Mouse (Mus musculus) kidney, postnatal 25 days (tissue): ENCODE measurements around the gene Ric8b.

Experiments
- DNase-seq, 2 experiments: peaks; one replicate each; pipeline ENCODE4 v3.0.0; 2021; ENCODE audit warnings: mixed read lengths in 2 of 2

Gene Ric8b

GRCm38 (mm10) chr10:84966542-84966941, 49.1 kb downstream of the Ric8b start:
- DNase-seq = no peak

DNA sequence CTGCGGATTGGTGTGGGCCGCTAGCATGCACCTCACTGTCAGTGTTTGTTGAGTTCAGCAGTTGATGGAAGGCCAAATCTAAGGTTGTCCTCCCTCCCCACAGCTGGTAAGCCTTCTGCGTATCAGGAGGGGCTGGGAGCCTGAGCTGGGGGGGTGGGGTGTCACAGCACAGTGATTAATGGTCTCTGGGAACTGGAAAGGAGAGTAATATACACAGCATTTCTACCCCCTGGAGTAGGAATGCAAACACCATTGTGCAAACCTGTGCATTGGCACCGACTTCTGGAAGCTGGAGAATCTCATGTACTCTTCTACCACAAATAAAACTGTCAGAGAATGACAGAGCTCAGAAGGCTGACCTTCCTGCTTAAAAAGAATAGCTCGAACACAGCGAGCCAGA, 50.2 kb downstream of the Ric8b start:
- DNase-seq = peak; percentile 41 to 71

- no peak for DNase-seq
These were observed 51.7 kb downstream of the Ric8b start for GRCm38 (mm10) chr10:84968852-84969704.

DNA sequence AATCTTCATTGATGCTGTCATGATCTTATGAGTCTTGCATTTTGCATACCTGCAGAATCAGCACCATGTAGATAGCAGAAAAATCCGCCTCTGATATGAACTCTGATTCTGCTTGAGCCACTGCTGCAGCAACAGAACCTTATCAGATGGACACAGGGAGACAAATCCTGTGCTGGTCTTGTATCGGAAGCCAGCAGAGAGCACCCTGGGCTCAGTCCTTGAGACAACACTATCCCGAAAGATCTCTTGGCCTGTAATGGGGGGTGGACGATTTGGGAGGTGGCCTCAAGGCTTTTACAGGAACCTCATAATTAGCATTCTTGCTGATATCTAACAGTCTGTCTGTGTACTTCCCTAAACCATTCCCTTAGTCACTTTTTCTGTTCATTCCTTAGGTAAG, 57.8 kb downstream of the Ric8b start:
- DNase-seq = no peak

DNA sequence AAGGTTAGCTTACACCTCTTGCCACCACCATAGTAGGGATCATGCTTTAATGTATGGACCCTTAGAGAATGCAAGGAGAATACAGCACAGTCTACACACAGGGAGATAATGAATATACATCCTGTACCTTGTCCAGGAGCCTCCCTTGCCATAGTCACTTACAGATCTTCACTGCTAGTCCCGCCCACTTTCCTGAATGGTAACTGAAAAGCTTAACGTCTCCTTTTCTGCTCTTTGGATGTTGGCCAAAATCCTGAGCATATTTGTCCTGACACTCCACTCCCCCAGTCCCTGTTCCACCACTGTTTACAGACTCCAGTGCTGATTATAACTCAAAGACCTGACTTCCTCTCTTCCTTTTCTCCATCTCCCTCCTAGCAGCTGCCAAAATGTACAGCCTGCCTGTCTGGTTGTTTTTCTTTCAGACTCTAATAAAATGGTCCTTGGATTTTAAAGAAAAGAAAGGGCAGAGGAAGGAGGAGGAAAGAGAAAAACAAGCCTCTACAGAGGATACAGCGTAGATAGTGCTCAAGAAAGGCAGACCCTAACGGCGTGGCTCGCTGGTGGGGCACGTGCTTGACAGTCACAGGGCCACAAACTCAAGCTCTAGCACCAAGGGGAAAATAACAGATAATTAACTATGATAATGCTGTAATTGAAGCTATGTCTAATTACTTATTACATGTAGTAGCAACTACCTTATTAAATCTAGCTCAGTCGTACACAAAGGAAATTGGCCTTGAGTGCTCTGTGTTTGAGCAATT, 59.4 kb downstream of the Ric8b start:
- peak in 1 of 2 experiments; percentile 11 for DNase-seq

GRCm38 (mm10) chr10:84980291-84980690, 62.9 kb downstream of the Ric8b start:
- DNase-seq = no peak

DNA sequence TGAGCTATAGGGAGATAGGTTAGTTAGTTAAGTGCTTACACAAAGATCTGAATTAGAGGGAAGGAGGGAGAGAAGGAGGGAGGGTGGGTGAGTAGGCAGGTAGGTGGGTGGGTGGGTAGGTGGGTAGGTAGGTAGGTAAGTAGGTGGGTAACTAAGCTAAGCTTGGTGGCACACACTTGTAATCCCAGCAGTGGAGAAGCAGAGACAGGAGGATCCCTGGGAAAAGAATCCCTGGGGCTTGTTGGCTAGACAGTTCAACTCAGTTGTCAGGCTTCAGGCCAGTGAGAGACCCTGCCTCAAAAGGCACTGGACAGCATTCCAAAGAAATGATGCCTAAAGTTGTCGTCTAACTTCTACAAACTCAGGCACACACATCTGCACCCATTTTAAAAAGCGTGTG, 64.0 kb downstream of the Ric8b start:
- no peak for DNase-seq

GRCm38 (mm10) chr10:84982675-84983074, 65.3 kb downstream of the Ric8b start:
- no peak for DNase-seq

DNA sequence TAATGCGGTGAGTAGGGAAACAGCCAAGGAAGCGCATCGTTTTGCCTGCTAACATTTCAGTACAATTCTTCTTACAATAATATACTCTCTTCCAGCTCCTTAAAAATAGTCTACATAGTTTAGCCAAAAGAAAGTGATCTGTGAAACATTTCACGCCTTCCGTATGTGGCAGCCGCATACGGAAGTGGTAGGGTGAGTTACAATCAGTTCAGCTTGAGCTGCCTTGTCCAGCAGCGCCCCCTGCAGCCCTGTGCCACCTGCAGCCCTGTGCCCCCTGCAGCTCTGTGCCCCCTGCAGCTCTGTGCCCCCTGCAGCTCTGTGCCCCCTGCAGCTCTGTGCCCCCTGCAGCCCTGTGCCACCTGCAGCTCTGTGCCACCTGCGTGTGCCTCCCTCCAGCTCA, 68.5 kb downstream of the Ric8b start:
- DNase-seq = peak; percentile 52 to 65

GRCm38 (mm10) chr10:84987666-84988065, 70.2 kb downstream of the Ric8b start:
- DNase-seq = no peak

DNA sequence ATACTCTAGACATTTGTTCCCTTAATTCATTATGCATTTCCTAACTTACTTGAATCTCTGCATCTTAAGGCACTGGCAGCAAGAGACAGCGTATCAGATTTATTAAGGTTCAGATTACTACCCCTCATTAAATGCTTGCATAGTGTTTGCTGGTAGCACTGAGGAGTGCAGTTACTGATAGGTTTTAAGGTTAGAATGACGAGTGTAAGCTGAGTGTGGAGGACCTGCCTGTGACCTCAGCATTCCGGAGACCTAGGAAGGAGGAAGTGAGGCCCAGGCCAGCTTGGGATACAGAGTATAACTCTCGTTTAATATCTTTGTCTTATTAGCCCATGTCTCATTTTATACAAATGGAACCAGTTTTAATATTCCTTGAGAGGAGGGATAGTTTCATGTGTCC, 71.2 kb downstream of the Ric8b start:
- no peak for DNase-seq

DNA sequence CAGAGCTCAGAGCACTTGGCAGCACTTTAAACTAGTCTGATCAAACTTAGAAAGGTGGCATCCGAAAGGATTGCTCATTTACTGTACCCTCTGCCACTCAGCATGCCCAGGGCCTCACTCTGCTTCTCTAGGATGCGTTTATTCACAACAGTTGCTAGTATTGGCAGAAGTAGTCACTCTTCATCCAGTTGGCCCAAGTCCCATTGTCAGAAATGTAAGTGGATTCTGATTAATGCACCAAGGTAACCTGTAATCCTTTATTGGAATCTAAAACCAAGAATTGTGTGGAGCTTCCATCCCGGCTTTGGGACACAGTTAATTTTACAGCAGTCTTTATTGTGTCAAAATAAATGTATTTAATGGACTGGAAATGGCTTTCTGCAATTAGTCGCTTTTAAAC, 76.9 kb downstream of the Ric8b start:
- no peak for DNase-seq

- DNase-seq = no peak
These were observed 77.6 kb downstream of the Ric8b start for GRCm38 (mm10) chr10:84994971-84995370.

GRCm38 (mm10) chr10:84996366-84996765, 79.0 kb downstream of the Ric8b start:
- DNase-seq = no peak

- DNase-seq = no peak
These were observed 80.3 kb downstream of the Ric8b start for GRCm38 (mm10) chr10:84997571-84998224.

DNA sequence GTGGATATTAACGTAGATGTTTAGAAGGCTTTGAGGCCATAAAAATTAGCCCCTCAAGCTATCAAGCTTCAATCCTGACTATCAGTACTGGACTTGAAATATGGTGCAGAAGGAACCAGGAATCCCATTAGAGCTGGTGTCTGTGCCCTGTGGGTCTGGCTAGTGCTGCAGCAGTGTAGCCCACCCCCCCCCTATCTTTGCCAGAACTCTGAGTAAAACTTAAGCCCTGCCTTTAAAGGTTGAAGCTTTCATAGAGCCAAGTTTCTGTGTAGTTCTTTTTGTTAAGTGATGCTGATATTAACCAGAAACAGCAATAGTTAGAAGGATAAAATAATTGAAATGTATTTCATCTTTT, 80.8 kb downstream of the Ric8b start:
- DNase-seq = no peak

DNA sequence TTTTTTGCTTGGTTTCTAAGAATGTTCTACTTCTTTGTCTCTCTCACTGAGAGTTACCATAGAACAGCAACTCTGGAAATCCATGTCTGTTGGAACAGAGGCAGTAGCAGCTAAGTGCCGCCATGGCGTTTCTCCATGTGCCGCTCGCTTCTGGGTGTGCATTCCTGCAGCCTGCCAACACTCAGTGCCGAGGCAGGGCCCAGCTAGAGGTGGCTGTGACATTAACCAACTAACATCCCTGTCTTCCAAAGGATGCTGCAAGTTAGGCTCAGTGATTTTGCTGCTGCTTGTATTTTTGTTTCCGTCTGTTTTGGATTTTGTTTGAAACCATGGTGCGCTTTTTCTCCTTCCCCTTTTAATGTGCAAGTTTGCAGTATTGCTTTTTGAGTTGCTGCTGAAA, 84.5 kb downstream of the Ric8b start:
- DNase-seq = no peak

DNA sequence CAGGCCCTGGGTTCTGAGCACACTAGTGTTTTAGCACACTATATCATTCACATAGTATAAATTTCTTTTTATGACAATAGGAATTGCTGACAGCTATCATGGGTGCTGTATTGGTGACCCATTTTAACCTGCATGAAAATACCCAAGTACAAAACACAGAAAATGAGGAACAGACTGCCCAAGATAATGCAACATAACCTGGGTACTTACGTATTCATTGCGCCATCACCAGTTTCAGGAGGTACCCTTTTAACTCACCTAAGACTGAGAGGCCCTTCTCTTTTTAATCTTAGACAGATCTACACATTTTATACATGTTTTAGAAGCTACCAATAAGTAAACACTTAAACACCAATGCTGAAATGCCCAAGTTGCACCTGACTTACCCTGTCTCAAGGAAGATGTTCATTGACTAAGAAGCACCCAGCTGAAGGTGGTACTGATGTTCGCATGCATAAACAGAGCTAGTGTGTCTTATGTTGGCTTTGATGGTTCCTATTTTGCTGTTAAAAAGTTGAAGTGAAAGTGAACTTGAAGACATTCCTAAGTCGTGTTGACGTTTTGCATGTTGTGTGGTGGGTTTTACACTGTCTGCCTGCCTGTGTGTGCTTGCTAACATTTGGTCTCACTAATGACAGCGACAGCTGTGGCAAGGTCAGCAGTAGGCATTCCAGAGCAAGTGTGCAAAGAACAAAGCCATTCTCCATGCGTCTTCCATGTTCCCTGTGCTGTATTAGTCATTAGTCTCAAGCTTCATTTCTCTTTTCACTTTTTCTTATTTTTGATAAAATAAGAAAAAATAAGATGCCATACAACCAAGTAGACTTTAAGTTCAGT, 86.0 kb downstream of the Ric8b start:
- no peak for DNase-seq

DNA sequence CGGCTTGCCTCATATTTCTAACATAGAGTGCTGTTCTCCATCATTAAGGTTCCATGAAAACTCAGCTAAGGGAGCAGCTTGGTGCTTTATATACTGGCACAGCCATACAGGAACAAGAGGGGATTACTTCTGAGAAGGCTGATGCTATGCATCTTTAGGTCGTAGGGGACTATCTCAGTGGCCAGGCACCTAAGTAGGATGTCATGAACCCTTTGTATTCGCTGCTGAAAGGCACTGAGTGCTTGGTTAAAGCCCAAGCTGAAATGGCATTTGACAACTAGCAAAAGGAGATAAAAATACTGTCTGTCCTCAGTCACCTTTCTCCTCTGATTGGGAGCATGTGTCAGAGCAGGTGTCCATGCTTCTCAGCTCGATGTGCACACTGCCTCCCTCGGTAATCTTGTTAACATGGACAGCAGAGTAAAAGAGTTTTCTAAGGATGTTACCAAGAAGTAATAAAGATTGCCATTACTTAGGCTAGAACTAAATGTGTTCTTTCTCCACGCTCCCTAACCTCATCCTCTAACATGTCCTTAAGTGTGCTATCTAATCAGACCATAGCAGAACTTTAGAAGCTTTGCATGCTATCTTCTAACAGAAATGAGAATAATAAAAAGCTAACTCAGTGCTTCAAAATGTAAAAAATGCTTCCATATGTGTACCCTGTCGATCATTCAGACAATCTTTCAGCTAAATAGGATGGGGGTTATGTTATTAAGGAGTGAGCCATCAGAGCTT, 89.3 kb downstream of the Ric8b start:
- no peak for DNase-seq

GRCm38 (mm10) chr10:85007861-85008840, 90.7 kb downstream of the Ric8b start:
- DNase-seq = no peak

DNA sequence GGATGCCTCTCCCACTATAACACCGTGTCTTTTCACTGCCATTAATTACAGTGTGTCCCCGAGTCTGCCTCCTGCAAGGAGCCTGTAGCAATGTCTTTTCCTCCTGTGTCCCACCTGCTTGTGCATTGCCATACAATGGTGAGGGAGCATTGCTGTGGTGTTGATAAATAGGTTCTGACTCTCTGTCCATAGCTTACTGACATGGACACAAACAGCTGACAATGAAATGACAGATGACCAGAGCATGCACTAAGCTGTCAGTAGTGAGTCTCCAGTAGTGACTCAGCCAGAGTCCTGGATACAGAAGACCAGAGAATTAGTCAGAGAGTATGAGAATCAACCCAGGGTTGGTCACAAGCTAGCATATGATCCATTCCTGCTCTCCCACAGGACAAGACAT, 93.7 kb downstream of the Ric8b start:
- no peak for DNase-seq
